Mouse (Mus musculus) liver, postnatal 0 days (tissue): Measurements from ENCODE around the gene Capn12.

Experiments
- CTCF ChIP-seq: sonication (generic); IDR thresholded peaks from 2 replicates; pipeline ENCODE4 v1.5.1; 2016; ENCODE audit warnings: antibody characterized with exemption, low read depth
- EP300 ChIP-seq: IDR thresholded peaks from 2 replicates; pipeline ENCODE4 v1.6.1; 2016; ENCODE audit warnings: antibody characterized with exemption, low read depth, mild to moderate bottlenecking

DNA sequence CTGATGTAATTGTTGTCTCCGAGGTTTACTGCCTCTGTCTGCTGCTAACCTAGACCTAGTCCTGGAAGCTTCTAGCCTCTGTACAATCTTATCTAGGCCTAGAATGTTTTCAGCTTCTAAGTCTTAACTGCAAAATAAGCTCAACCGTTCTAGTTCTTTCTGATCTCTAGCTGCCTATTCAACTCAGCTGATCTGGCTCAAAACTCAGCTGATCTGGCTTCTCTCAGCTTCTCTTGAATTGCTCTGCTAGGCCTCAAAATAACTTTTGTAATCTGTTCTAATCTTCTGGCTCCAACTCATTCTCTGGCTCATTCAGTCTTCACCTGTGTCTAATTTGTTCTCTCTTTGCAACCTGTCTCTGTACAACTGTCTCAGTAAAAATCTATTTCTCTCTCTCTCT is 6.7 kb upstream of the Capn12 start:
- TF ChIP-seq CTCF (no peak), EP300 (no peak)
